Mouse (Mus musculus) layer of hippocampus, adult 11-12 months (tissue): ENCODE measurements at regions not wholly inside any gene's neighbourhood (a gene's known extent, or its start where the extent isn't known, plus 50 kb on each side); places are given as distances from the start of the nearest gene placed in this dataset.

ENCODE experiments used
- DNase-seq: peaks from one replicate; pipeline ENCODE4 v3.0.0; 2022; ENCODE audit warnings: low spot score

- DNase-seq: no peak
Observed at GRCm38 (mm10) chr5:29142957-29143356, 52.8 kb upstream of the Rnf32 start.

- no peak for DNase-seq
Observed at GRCm38 (mm10) chr5:29142502-29142901, 53.3 kb upstream of the Rnf32 start.

GRCm38 (mm10) chr5:29137481-29137880, 58.3 kb upstream of the Rnf32 start:
- no peak for DNase-seq

- DNase-seq: no peak
Observed at GRCm38 (mm10) chr5:29132261-29132660, 63.5 kb upstream of the Rnf32 start.

GRCm38 (mm10) chr5:29131762-29132161, 64.0 kb upstream of the Rnf32 start:
- no peak for DNase-seq

GRCm38 (mm10) chr5:29129724-29130123, 66.1 kb upstream of the Rnf32 start:
- no peak for DNase-seq

- DNase-seq: no peak
Observed at GRCm38 (mm10) chr5:29116942-29117341, 78.8 kb upstream of the Rnf32 start.

GRCm38 (mm10) chr5:29112531-29112930, 83.3 kb upstream of the Rnf32 start:
- DNase-seq: no peak

GRCm38 (mm10) chr5:29107276-29107675, 88.5 kb upstream of the Rnf32 start:
- DNase-seq: no peak

- no peak for DNase-seq
Observed at GRCm38 (mm10) chr5:29083288-29083687, 112.5 kb upstream of the Rnf32 start.

GRCm38 (mm10) chr5:29054393-29054792, 141.4 kb upstream of the Rnf32 start:
- no peak for DNase-seq

GRCm38 (mm10) chr5:29036636-29037035, 159.2 kb upstream of the Rnf32 start:
- peak; percentile 73 for DNase-seq

- DNase-seq: no peak
Observed at GRCm38 (mm10) chr5:29033462-29033997, 162.3 kb upstream of the Rnf32 start.

- DNase-seq: no peak
Observed at GRCm38 (mm10) chr5:29030525-29030924, 165.3 kb upstream of the Rnf32 start.

- no peak for DNase-seq
Observed at GRCm38 (mm10) chr5:29029957-29030356, 165.8 kb upstream of the Rnf32 start.

- no peak for DNase-seq
Observed at GRCm38 (mm10) chr5:29025045-29025444, 170.7 kb upstream of the Rnf32 start.

GRCm38 (mm10) chr5:28992796-28993195, 203.0 kb upstream of the Rnf32 start:
- DNase-seq: no peak

- DNase-seq: no peak
Observed at GRCm38 (mm10) chr5:28979932-28980331, 215.9 kb upstream of the Rnf32 start.

GRCm38 (mm10) chr5:28970404-28970803, 225.4 kb upstream of the Rnf32 start:
- no peak for DNase-seq

- no peak for DNase-seq
Observed at GRCm38 (mm10) chr5:28955036-28955435, 240.8 kb upstream of the Rnf32 start.

GRCm38 (mm10) chr5:28947465-28947864, 248.3 kb upstream of the Rnf32 start:
- DNase-seq: no peak

- DNase-seq: no peak
Observed at GRCm38 (mm10) chr5:28943571-28944316, 252.0 kb upstream of the Rnf32 start.

- DNase-seq: no peak
Observed at GRCm38 (mm10) chr5:28940972-28941371, 254.8 kb upstream of the Rnf32 start.
